Mouse (Mus musculus) G1E (cell line): ENCODE data around the gene Hnrnpf. TPM values are rescaled to one million over a fixed set of nuclear protein-coding genes. Genes with fewer than 3 reads are reported as not detected.

Experiments
- ATAC-seq: 2 replicates; pipeline ENCODE4 v1.8.0; 2016; ENCODE audit warnings: mild to moderate bottlenecking; ENCODE audit not compliant: insufficient number of reproducible peaks, poor library complexity, low FRiP score, severe bottlenecking; ENCODE audit errors: extremely low read depth
- DNase-seq: peaks from one replicate; pipeline ENCODE4 v3.0.0; 2012; ENCODE audit warnings: low spot score
- H3K27me3 ChIP-seq: 2 replicates; pipeline ENCODE4 v1.6.1; 2012; ENCODE audit warnings: mild to moderate bottlenecking, low read length, inconsistent platforms; ENCODE audit not compliant: insufficient read depth
- H3K36me3 ChIP-seq: replicated peaks from 2 replicates; pipeline ENCODE3; 2012; ENCODE audit warnings: mild to moderate bottlenecking, inconsistent platforms
- H3K4me1 ChIP-seq: 2 replicates; pipeline ENCODE4 v1.6.1; 2012; ENCODE audit warnings: low read depth, low read length, inconsistent platforms, mixed read lengths; ENCODE audit not compliant: insufficient read depth
- H3K4me3 ChIP-seq: 2 replicates; pipeline ENCODE4 v1.5.1; 2012; ENCODE audit warnings: low read depth, mild to moderate bottlenecking, inconsistent platforms, low read length, moderate library complexity, mixed read lengths
- H3K9me3 ChIP-seq: replicated peaks from 2 replicates; pipeline ENCODE4 v1.6.1; 2012; ENCODE audit warnings: inconsistent platforms
- CTCF ChIP-seq: IDR thresholded peaks from 2 replicates; pipeline ENCODE4 v1.5.1; 2012; ENCODE audit warnings: low read depth, low read length, inconsistent platforms, mixed read lengths
- GATA1 ChIP-seq: IDR thresholded peaks from 2 replicates; pipeline ENCODE4 v1.6.1; 2012; ENCODE audit warnings: borderline replicate concordance, low read length, inconsistent platforms, mixed read lengths
- GATA2 ChIP-seq: IDR thresholded peaks from 2 replicates; pipeline ENCODE4 v1.6.1; 2012; ENCODE audit warnings: low read depth, low read length, inconsistent platforms, borderline replicate concordance
- POLR2AphosphoS5 ChIP-seq: IDR thresholded peaks from 2 replicates; pipeline ENCODE4 v1.6.1; 2012; ENCODE audit warnings: low read depth, low read length, inconsistent platforms; ENCODE audit not compliant: insufficient replicate concordance
- TAL1 ChIP-seq: conservative IDR thresholded peaks from 2 replicates; pipeline ENCODE4 v1.6.1; 2012; ENCODE audit warnings: low read depth, low read length, inconsistent platforms, mixed read lengths
- polyA plus RNA-seq: library from polyadenylated mRNA; stranded (reverse); fragments of >175 nt; gene quantifications from 2 replicates; pipeline ENCODE4 v1.2.3, GENCODE M21; 2012
- total RNA-seq, 2 experiments: library from RNA; stranded (forward) in 1 of 2; stranded (reverse) in 1 of 2; fragments of 200-1000 nt in 1 of 2; fragments of >200 nt in 1 of 2; fragmentation: Nextera tagmentation in 1 of 2; gene quantifications; 2 replicates each; pipeline ENCODE4 v1.2.3; 2014 to 2017

Gene Hnrnpf
- total and polyA plus RNA-seq, 3 experiments = 204 to 1,876 (median 483) TPM

DNA sequence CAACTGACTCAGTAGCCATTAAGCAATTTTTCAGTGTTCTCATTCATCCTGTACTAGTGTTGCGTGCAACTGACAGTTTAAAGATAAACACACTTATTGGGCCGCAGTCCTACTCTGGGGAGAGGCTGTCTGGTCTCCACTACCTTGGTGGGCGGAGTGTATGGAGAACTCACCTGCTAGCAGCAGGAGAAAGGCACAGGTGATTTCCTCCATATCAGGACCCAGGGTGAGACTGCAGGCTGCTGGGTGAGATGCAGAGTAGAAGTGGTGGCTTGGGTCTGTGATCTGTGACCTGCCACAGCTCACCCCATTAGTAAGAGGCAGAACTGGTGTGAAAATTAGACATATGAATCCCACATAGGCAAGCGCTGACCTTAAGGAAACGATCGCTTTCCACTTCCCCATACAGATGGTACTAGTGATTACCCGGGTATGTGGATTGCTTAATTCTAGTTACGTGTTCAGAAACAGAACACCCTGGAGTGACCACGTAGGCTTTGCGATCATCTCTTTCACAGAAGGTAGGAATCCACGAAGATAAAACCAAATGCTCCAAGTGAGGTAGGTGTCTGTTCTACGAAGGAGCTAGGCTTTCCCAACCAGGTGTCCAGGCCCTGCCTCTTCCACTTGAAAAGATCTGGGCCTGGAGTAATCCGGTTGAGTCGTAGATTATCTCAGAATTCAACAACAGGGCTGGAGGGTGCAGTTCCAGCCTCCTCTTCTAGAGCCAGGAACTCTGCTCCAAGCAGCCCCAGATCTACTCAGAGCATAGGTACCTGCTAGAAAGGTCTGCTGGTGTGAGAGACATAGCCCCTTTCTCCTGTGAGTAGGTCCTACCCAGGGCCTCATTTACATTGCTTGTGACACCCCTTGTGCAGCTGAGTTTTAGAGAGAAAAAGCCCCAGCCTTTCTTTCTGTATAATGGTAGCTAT, 35.8 kb downstream of the Hnrnpf start:
- no peaks in the 10 kb centered on the region for H3K27me3 ChIP-seq
- H3K4me1 ChIP-seq = peaks cover 9% of the 10 kb centered on the region
- no peak for TF ChIP-seq CTCF
- no peak for TF ChIP-seq GATA1
- no peak for TF ChIP-seq POLR2AphosphoS5
- no peak for TF ChIP-seq TAL1
- TF ChIP-seq GATA2 = no peak
- H3K4me3 ChIP-seq = no peak overlapping the region
- H3K36me3 ChIP-seq = peaks cover 30% of the 10 kb centered on the region
- ATAC-seq (no peak), DNase-seq (no peak)
- H3K9me3 ChIP-seq = no peaks in the 10 kb centered on the region

DNA sequence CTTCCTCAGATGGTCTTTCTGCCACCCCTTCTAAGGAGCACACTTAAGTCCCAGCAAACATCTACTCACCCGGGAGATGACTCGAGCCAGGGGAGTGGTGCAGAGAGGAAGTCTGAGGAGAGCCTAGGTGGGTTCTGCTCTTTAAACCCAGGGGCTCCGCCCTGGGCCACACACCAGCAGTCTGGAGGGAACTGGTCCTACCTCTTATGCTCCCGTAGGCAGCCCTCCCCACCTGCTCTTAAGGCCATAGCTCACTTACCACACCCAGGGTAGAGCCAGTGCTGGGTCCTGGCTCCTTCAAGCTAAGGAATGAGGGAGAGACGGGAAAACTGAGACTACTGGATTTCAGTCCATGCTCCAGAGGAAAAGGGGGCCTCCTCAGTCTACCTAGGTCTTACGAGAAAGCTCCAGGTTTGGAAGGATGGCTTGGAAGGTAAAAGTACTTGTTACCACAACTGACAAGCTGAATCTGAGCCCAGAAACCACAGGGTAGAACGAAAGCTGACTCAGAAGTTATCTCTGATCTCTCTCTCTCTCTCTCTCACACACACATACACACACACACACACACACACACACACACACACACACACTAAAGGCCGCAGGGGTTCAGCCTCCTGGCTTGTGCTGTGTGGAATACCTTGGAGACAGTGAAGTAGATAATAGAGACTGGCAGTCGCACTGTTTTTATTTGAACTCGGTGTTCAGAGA, 37.3 kb downstream of the Hnrnpf start, which contains the start of gene Fxyd4:
Gene Fxyd4 (minus strand): TSS at position 471 of the 711 bp plus-strand sequence.
- no peaks in the 10 kb centered on the region for H3K27me3 ChIP-seq
- no peak for ATAC-seq
- H3K9me3 ChIP-seq = no peaks in the 10 kb centered on the region
- DNase-seq = no peak
- H3K4me3 ChIP-seq = no peak within 1 kb of the TSS
- TF ChIP-seq POLR2AphosphoS5 (no peak), GATA1 (no peak), GATA2 (no peak), TAL1 (no peak), CTCF (no peak)
- H3K36me3 ChIP-seq = peaks cover 25% of the 10 kb centered on the region
- H3K4me1 ChIP-seq = peaks cover 9% of the 10 kb centered on the region

DNA sequence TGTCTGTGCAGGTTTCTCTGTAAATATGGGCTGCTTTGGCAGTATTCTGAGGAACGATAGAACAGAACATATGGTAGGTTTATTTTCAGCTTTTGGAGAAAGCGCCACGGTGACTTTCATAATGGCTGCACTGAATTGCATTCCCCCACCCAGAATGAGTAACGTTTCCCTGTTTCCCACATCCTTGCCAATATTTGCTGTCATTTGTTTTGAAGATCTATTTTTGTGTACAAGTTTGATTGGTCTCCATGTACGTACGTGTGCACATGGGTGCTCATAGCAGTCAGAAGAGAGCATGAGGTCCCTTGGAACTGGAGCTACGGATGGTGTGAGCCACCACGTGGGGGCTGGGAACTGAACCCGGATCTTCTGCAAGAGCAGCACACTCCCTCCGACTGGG, 38.8 kb downstream of the Hnrnpf start:
- no peaks in the 10 kb centered on the region for H3K27me3 ChIP-seq
- no peak overlapping the region for H3K4me3 ChIP-seq
- ATAC-seq (no peak), DNase-seq (no peak)
- peaks cover 10% of the 10 kb centered on the region for H3K36me3 ChIP-seq
- TF ChIP-seq CTCF (no peak), POLR2AphosphoS5 (no peak), GATA1 (no peak), GATA2 (no peak)
- peaks cover 9% of the 10 kb centered on the region for H3K4me1 ChIP-seq
- no peaks in the 10 kb centered on the region for H3K9me3 ChIP-seq

DNA sequence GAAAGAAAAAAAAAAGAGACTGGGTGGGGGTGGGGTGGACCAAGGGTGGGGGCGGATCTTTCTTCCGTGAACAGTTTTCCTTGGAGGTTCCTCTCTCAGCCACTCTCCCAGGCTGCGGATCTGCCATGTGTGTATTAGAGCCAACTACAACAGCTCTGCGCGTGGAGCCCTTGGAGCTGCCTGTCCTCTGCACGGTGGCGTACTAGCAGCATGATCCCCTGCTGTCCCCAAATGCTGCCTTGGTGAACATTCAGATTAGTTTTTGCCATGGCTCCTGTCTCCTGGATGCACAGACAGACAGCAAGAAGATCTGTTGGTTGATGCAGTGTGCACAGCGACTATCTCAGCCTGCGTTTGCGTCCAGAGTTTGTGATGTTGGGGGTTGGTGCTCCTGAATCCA, 42.6 kb downstream of the Hnrnpf start:
- DNase-seq (no peak), ATAC-seq (no peak)
- Histone ChIP-seq H3K9me3 (no peaks in the 10 kb centered on the region), H3K36me3 (peaks cover 4% of the 10 kb centered on the region), H3K4me3 (no peak overlapping the region), H3K4me1 (no peaks in the 10 kb centered on the region), H3K27me3 (no peaks in the 10 kb centered on the region)
- TF ChIP-seq GATA1 = no peak
- no peak for TF ChIP-seq TAL1
- no peak for TF ChIP-seq CTCF
- no peak for TF ChIP-seq GATA2
- no peak for TF ChIP-seq POLR2AphosphoS5

DNA sequence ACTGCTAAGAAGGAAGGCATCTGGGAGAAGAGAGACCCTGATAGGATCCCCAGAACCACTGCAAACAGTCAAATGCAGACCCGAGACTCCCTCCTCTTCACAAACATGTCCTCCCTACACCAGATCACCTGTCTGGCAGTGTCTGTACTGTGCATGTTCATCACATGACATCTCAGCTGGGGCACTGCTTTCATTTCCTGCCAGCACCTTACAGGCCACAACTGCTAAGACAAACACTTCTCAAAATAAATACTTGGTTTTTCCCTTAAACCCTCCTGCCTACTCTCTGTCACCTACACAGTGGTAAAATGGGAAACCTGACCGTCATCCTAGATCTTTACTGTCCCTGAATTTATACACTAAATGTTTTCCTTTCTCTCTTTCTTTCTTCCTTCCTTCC, 43.8 kb downstream of the Hnrnpf start:
- Histone ChIP-seq H3K4me1 (no peaks in the 10 kb centered on the region), H3K36me3 (peaks cover 4% of the 10 kb centered on the region), H3K9me3 (no peaks in the 10 kb centered on the region), H3K27me3 (no peaks in the 10 kb centered on the region), H3K4me3 (no peak overlapping the region)
- ATAC-seq = no peak
- no peak for DNase-seq
- TF ChIP-seq CTCF (no peak), GATA1 (no peak)

DNA sequence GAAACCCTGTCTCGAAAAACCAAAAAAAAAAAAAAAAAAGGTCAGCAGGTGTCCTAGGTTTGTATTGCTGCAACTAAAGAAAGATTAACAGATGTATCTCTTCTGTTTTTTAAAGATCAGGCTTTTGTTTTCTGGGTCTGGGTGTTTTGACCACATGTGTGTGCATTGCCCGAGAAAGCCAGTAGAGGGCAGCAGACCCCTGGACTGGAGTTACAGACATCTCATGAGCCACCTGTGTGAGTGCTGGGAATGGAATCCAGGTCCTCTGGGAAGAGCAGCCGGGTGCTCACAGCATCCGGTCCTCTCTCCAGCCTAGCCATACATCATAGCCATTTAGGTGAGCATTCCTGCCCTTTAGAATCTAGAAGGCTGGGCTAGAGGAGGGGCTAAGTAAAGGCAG, 52.2 kb downstream of the Hnrnpf start:
- TF ChIP-seq POLR2AphosphoS5 = no peak
- 0 out of 2 replicates have a peak, but pooled peaks have one; percentile 23 for TF ChIP-seq CTCF
- ATAC-seq (no peak), DNase-seq (no peak)
- Histone ChIP-seq H3K4me3 (no peak overlapping the region), H3K9me3 (no peaks in the 10 kb centered on the region), H3K27me3 (peaks cover 13% of the 10 kb centered on the region; the same call in 1 of the 2 replicates), H3K4me1 (peaks cover 8% of the 10 kb centered on the region), H3K36me3 (no peaks in the 10 kb centered on the region)
